Mouse (Mus musculus) CD4-positive naive resting alpha-beta T cell, adult 57 days (primary cell): ENCODE measurements around the gene Anapc10. TPM values are rescaled to one million over a fixed set of nuclear protein-coding genes. Genes with fewer than 3 reads are reported as not detected.

ENCODE experiments used
- total RNA-seq: library from RNA; stranded (reverse); gene quantifications from one replicate; pipeline ENCODE4 v1.2.4, GENCODE M21; 2023

Gene Anapc10
- 7.2 TPM for total RNA-seq

GRCm38 (mm10) chr8:79711064-79711961 lies at the start of gene Anapc10, which contains the start of gene Abce1:
Gene Anapc10, plus strand, starts transcription at chr8:79711820.
Gene Abce1, minus strand, starts transcription at chr8:79711740.

Other genes starting within 250 kb of the Anapc10 start
- 65.8 TPM for gene Otud4, start 72.2 kb upstream of the Anapc10 start, total RNA-seq
- 69.0 TPM for gene Abce1, start 80 bp upstream of the Anapc10 start, total RNA-seq